Mouse (Mus musculus) right cerebral cortex, postnatal 25 days (tissue): ENCODE results near the gene Dbn1.
A peak's percentile ranks its signal among the peaks of the same experiment; 100 is the strongest.

Experiments used
- DNase-seq: peaks from one replicate; pipeline ENCODE4 v3.0.0; 2022

Gene Dbn1

DNA sequence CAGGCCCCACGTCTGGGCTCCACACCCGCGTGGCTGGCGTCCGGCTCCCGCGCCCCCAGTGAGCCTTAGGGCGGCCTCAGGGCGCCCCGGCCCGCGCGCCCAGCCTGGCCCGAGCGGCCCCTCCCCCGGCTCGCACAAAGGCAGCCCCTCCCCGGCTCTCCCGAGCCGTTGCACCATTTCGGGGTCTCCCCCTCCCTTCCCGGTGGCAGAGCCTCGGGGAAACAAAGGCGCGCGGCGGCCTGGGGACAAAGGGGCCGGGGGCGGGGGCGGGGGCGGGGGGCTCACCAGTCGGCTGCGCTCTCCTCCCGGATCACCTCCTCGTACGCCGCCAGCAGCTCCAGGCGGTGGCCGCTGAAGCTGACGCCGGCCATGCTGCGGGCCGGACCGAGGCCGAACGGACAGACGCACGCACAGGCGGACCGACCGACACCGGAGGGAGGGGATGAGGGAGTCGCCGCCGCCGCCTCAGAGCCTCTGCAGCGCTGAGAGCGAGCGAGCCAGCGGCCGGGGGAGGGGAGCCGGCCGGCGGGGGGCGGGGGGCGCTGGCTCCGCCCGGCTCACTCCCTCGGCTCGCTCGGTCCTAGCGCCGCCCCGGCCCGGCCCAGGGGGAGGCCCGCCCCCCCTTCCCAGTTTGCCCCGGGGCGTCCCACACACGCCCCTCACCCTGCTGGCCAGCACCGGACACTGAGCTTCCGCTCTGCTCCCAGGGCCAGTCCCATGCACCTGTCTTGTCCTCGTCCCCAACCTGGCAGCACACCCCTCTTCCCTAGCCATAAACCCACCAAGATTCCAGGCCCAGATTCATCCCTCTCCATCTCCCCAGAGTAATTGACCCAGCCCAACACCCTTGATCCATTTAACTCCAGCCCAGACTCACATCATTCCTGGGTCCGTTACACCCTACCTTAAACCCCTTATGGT, at the start of gene Dbn1:
Gene Dbn1, minus strand, starts transcription at position 534 of the 921 bp plus-strand sequence.
- DNase-seq: no peak

DNA sequence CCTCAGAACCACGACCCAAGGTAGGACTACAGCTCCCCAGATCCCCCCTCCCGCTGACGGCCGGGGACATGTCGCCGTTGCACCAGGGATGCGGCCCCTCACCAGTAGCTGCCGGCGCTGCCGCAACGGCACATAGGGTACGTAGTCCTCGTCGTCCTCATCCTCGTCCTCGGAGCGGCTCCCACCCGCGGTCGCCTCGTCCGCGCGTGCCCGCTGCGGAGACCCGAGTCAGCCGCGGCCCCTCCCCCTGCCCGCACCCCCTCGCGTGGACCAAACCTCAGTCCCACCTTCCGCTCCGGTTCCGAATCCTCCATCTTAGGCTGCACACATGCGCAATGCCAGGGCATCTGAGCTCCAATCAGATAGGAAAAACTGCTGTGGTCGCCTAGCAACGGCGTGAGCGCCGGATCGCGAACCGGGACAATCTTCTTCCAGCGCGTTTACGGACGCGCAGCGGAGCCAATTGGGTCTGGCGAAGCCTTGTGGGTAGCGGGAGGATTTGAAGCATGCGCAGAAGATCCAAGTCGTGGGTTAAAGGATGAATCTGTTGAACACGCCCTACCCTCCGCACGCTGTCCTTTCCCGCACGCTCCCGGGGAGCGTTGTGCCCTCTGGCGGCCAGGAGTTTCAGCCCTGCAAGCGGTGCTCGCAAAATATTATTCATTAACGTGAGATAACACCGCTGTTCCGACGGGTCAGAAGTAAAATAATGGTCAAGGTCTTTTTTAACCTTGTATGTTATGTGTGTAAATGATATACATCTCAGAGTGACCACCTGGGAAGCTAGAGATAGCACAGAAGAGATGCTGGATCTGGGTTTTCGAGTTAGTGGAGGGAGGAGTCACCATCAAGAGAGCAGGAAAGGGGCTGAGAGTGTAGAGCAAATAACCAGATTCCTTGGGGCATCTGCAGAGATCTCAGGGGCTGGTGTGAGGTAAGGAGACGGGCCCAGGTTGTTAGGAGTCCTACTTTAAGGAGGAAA, 48.6 kb upstream of the Dbn1 start, which contains the start of gene Ddx41:
Gene Ddx41, minus strand, starts transcription at position 465 of the 982 bp plus-strand sequence.
- DNase-seq: peak; percentile 99

DNA sequence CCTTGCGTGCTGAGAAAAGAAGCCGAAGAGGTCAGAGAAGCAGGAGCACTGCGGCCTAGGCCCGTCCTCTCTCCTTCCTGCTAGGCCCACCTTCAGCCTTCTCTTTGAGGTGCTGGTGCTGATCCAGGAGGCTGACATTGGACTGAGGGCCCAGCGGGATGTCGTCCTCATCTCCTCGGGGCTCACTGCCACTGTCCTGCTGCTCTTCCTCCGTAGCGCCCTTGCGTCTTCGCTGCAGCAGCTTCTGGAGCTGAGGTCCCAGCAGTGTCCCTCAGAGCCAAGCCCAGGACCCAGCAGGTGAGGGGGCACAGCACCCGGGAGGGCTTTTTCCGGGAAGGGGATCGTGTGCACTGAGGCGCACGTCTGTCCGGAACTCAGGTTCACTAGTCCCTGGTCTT, 47.9 kb upstream of the Dbn1 start:
- DNase-seq: no peak

DNA sequence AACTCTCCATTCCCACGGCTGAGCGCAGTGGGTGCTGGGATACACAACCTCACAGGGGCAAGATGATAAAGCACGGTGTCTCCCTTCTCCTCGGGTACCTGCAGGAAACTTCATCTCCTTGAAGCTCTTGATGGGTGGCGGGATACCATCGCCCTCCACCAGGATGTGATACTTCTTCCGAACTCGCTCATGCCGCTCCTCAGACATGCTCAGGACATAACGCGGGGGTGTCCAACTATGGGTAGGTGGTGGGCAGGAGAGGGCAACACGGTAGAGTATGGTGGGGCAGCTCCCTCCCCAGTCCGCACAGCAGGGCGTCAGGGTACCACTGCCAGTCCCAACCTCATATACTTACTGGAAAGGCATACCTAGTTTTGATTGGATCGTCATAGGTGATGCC, 47.3 kb upstream of the Dbn1 start:
- DNase-seq: no peak

DNA sequence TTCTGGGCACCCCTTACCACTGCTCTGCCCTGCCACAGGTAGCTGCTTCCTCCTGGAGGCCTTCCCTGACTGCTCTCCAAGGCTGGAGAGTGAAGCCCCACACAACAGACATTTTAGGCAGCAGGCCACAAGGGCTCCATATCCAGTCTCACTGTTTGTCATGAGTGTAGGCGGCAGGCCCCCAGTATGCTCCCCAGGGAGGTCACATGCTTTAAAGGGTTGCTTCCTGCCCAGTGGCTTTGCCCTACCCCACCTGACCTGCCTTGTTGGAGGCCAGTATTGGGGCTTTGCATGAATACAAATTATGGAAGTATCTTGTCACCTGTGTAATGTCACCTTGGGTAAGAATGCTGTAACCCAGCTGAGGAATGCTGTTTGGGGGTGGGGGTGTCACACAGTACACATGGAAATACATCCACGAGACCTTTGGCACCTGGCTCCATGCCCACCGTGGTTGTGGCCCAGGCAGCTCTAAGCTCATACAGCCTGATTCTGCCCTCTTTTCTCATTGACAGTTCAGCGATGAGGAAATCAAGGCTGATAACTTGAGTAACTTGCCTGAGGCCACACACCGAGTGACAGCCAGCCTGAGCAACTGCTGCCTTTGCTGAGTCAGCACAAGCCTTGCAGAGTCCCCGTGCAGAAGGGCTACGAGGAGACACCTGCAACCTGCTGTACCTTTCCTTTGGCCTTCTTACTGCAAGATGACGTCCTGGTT, 41.4 kb upstream of the Dbn1 start, which contains the start of gene Dok3:
Gene Dok3, minus strand, starts transcription at position 99 of the 718 bp plus-strand sequence.
- DNase-seq: no peak

DNA sequence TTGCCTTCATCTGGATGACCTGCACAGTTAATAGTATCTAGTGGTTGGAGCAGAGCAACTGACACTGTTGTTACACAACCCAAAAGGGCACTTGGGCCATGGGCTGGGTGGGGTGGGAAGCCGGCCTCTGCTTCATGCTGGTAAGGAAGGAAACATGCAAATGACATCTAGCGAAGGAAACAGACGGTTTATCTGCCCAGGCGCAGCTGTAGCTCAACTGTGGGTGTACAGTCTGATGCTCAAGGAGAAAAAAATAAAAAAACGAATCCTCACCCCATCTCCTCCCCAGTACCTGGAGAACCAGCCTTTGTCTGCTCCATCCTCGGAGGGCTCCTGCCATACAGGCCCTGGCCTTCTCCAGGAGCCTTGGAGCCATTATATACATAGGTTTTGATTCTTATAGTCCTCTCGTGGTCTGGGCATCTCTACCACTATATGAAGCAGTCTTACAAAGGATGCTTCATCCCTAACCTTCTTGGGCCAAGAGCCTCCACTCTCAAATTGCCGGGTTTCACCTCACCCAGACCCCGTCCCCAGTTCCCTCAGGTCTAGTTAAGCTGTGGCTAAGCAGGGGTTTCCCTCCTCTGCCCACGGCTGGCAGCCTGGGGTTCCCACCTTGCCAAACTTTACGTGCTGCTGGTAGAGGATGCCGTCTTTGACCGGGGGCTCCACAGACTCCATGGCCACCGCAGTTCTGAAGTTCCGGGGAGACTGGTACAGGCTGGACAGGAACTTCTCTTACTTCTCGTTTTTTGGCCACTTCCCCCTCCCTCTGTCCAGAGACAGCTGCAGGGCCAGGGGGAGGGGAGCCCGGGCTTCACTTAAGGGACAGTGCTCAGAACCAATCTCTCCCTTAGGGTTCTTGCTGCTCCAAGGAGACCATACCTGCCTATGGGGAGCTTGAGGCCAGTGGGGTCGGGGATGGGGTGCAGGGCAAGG, 40.2 kb upstream of the Dbn1 start:
- DNase-seq: no peak

DNA sequence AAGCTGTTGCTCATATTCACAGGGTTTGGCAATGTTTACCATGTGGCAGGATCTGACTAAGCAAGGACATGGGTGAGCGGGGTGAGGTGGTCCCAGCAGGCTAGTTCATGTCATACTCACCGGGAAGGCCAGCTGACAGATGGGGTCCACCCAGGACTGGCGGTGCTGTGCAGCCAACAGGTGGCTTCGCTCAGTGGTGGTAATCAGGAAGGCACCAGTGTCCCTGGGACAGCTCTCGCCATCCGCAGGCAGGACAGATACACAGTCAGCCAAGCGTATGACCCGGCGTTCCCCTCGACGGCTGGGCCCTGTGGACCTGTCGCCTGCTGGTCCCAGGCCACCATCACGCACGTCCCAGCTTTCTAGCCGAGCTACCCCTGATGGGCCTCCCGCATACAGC, 39.3 kb upstream of the Dbn1 start:
- DNase-seq: no peak

DNA sequence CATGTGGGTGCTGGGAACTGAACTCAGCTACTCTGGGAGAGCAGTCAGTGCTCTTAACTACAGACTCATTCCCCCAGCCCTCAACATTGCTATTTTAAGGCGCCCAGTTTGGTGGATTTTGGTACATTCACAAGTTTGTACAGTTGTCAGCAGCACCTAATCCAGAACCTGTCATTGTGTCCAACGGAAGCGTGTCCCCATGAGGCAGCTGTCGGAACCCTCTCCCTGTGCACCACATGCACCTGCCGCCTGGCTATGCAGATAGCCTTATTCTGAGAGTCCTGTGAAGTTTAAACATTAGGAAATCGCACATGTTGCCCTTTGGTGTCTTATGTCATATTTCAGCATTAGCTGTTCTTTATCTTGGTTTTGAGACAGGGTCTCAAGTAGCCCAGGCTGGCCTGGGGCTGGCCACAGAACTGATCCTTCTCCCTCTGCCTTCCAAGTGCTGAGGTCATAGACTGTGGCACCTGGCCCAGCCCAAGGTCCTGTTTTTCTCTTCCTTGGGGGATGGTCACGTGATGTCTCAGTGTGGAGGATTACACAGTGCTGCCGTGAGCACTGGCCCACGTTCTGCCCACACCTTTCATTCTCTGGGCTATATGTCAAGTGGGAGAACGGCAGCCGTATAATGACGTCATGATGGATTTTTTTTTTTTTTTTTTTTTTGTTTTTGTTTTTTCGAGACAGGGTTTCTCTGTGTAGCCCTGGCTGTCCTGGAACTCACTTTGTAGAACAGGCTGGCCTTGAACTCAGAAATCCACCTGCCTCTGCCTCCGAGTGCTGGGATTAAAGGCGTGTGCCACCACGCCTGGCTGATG, 38.0 kb upstream of the Dbn1 start:
- DNase-seq: no peak

DNA sequence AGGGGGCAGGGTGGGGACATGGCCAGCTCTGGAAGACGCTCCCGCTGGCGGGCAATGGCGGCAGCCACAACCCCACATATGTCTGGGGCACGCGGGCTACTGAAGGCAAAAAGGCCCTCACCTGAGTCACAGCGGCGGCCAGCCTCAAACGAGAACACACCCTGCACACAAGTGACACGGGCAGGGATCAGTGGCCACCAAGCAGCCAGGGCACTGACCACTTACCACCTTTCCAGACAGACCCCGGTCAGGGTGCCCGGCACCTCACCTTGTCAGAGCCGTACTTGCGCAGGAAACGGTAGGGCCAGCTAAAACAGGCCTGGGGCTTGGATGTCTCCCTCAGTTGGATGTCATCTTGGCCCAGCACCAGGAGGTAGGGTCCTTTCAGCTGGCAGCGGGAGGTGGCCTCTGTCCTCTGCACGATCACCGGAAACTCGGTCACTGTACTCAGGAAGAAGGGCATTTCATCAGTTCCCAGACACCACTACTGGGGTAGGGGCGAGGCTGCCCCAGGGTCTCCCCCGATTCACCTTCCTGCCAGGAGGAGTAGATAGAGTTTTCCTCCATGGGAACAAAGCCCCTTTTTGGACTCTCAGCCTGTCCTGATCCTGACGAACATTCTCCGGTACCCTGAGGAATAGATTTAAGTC, 36.2 kb upstream of the Dbn1 start:
- no peak for DNase-seq

DNA sequence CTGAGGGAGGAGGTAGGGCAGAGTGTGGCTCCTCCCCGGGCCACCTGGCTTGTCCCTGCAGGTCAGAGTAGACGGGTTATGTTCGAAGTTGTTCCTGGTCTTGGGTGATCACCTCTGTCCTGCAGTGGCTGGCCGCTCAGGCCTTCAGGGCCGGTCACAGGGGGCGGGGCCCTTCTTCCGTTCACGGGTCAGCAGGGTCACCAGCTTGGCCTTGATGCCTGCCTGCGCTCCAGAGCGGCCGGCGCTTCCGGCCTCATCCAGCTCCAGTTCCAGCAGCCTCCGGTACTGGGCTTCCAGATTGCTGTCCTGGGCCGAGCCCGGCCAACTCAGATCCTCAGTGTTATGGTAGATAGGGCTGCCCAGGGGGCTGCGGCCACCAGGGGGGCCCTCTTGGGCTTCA, 35.4 kb upstream of the Dbn1 start:
- no peak for DNase-seq

DNA sequence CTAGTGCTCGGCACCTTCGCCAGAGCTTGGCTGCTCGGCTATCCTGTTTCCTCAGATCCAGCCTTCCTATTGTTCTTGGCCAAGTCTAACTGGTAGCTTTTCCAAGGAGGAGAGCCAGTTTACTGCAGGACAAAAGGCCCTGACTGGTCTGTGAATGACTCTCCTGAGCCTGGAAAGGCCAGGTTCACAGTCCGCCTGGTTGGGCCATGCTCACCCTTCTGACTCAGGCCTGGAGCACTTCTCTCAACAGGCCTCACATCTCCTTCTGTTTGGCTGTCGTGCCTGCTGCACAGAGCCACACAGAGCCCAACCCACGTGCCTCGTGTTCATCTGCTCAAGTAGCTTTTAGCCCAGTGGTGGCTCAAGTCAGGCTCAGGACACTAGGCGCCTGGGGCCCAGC, 34.8 kb upstream of the Dbn1 start:
- DNase-seq: no peak

DNA sequence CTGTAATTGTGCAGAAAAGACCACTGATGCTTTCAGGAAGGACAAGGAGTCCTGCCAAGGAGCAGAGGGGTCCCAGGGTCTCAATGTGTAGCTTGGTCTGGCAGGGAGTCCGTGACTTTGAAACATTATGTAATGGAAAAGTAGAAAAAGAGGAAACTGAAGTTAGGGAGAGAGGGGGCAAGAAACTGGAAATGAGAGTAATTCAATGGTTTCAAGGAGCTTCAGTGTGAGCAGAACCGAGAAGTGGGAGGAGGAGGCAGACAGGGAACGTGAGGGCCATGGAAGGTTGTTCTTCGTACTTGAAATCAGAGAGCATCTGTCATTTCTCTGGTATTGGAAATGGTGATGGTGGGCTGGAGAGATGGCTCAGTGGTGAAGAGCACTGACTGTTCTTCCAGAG, 31.7 kb upstream of the Dbn1 start:
- no peak for DNase-seq

DNA sequence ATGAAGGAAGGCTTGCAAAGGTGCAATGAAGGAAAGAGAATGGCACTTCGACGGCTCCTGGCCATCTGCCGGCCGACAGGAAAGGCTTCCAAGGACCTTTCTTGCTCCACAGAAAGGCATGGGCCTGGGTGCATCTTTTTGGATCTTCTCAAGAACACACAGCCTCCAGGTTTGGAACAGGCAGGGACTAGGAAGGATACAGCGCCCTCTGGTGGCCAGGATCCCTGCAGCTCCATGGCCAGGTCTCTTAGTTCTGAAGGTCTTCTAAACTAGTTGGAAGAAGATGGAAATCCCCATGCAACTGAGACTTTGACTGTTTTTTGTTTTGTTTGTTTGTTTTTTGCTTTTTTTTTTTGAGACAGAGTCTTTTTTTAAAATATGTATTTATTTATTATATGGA, 29.0 kb upstream of the Dbn1 start:
- DNase-seq: peak; percentile 84

DNA sequence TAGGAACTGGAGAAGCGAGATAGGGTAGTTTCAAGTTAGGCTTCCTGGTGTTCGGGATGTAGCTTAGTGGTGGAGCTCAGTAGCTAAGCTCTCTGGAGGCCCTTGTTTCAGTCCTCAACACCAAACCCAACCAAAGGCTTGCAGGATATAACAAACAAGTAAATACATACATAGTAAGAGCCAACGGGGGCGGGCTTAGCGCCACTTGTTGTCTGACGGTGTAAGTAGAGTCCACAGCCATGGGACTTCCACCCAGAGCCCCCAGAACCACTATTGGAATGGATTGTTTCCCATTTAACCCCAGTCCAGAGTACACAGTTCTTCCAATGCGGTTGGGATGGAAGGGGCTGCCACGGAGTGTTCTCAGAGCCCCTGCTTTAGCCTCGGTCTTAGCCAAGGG, 25.9 kb upstream of the Dbn1 start:
- DNase-seq: no peak

DNA sequence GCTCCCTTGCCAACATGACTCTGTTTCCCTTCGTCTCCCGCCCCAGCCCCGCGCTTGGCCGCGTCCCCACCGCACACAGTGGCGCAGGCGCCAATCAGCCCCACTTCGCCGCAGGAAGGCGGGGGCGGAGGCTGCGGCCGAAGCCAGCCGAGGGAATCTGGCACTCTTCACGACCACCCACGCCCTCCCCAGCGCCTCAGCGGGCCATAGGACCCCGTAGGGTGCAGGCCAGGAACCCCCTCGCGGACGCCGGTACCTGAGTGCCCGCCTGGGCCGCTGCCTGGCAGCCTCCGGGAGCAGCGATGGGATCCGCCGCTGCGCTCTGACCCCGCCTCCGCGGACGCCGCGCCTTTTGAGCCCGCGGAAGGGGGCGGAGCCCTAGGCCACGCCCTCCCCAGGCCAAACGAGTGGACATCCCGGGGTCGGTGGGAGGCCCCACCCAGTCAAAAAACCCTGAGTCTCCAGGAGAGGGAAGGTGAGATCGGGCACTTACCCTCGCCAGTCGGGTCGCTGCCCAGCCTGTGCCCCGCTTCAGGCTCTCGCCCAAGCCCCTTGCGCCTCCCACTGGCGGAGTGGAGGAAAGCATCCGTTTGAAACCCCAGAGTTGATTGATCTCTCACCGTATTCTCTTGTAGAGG, 25.3 kb upstream of the Dbn1 start, which contains the start of gene Pdlim7:
Gene Pdlim7, minus strand, starts transcription at position 566 of the 638 bp plus-strand sequence.
- DNase-seq: peak; percentile 86

DNA sequence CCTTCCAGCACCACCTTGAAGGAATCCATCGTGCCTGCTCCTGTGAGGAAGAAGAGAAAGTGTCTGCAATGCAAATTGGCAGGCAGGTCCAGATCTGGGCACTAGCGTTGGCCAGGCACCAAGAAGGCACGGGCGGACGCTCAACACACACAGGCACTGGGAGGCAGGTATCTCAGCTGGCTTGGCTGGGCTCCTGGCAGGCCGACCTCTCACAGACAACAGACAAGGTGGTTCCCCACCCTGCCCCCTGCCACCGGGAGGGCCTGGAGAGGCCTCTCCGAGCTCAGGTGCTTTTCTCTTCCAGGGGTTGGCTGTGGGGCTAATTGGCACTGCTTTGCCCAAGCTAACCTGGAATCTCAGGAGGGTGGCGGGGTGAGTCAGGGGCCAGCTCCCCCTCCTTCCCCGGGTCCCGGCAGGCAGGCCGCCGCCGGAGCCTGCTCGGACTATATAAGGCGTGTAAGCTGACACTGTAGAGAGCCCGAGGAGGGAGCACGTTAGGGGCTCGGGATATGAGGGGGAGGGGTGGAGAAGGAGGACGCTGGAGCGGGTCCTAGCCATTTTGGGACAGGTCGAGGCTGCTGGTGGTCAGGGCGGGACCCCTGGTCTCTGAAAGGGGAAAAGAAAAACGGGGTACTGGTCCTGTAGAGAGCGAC, 24.6 kb upstream of the Dbn1 start:
- DNase-seq: no peak

DNA sequence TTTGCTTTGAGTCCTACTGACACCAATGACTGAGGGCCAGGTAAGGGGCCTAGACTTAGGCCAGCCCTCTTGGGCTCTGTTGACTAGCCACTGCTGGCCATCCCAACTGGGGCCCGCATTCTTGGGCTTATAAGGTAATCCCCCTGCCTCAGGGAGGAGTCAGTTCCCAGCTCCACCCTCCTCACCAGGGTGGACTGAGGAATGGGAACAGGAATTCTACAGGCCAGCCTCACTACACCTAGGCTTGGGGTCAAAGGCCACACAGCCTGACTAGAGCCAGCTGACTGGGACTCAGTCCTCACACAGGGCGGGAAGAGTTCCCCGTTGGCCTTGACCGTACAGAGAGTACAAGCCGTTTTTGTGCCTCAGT, 23.6 kb upstream of the Dbn1 start:
- DNase-seq: no peak

DNA sequence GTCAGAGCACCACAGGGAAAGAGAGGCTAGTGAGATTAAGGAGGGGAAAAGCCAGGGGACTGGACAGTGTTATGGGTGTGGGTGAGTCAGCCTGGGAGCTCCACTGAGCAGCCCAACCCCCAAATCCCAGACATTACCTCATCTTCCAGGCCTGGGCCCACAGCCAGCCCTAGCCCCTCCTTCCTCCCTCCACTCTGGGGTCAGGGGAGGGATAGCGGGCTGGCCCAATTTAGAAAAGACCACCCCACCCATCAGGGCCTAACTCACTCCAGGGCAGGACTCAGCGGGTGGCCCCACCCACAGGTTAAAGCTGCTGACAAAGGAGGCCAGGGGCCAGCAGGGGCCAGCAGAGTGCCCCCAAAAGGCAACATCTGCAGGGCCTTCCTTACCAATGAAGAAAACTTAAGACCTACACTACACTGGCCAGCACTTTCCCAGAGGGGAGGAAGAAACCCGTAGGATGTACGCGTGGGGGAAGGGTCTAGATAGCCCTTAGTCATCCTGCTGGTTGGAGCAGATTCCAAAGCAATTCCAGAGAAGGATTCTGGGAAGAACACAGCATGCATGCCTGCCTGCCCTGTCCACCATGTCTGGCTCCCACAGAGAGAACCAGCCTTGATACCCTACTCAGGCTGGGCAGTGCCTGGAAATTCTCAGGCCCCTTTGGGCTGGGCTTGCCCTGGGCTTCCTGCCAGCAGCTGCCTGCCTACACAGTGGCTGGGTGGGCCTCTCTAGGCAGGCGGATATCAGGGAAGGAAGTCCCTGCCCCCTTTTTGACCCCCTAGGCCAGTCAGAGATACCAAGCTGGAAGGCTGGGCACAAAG, 23.0 kb upstream of the Dbn1 start:
- DNase-seq: no peak
